Mouse (Mus musculus) forelimb bud, embryonic 11.5 days (tissue): ENCODE measurements around the gene Ifi27.
"Not testable (repeated sequence)": the region's sequence is repeated elsewhere in the genome, so short reads cannot be mapped to it uniquely, and the experiment has no call there.

ENCODE experiments used
- DNase-seq: peaks from one replicate; pipeline ENCODE4 v3.0.0-alpha.2; 2012; ENCODE audit warnings: low read depth, low spot score

Gene Ifi27

GRCm38 (mm10) chr12:103456727-103457126 is 22.7 kb downstream of the Ifi27 start:
- DNase-seq = not testable (repeated sequence)

- no peak for DNase-seq
Observed at GRCm38 (mm10) chr12:103457140-103457539, 23.1 kb downstream of the Ifi27 start, which contains the start of gene Ifi27l2b. Gene Ifi27l2b, minus strand, starts transcription at chr12:103457223.

- DNase-seq = no peak
Observed at GRCm38 (mm10) chr12:103474481-103474880, 40.5 kb downstream of the Ifi27 start.

- DNase-seq = no peak
Observed at GRCm38 (mm10) chr12:103476779-103477389, 42.9 kb downstream of the Ifi27 start.

GRCm38 (mm10) chr12:103477461-103478015 is 43.5 kb downstream of the Ifi27 start:
- no peak for DNase-seq

- no peak for DNase-seq
Observed at GRCm38 (mm10) chr12:103481671-103482070, 47.7 kb downstream of the Ifi27 start.

GRCm38 (mm10) chr12:103482781-103483180 is 48.8 kb downstream of the Ifi27 start:
- DNase-seq = no peak

GRCm38 (mm10) chr12:103484200-103484972 is 50.4 kb downstream of the Ifi27 start:
- DNase-seq = not testable (repeated sequence)

- no peak for DNase-seq
Observed at GRCm38 (mm10) chr12:103486726-103487125, 52.7 kb downstream of the Ifi27 start.

GRCm38 (mm10) chr12:103487276-103487675 is 53.3 kb downstream of the Ifi27 start:
- DNase-seq = no peak

- DNase-seq = no peak
Observed at GRCm38 (mm10) chr12:103487750-103488149, 53.7 kb downstream of the Ifi27 start.
